Mouse (Mus musculus) megakaryocyte, embryonic 14.5 days (primary cell): ENCODE data around the gene Tlnrd1.

Source experiments
- FLI1 ChIP-seq: IDR thresholded peaks from 2 replicates; pipeline ENCODE4 v1.6.1; 2012; ENCODE audit warnings: low read length, inconsistent platforms, mixed read lengths
- GATA1 ChIP-seq: IDR thresholded peaks from 3 replicates; pipeline ENCODE4 v1.6.1; 2012; ENCODE audit warnings: mixed read lengths, low read length, inconsistent platforms, borderline replicate concordance

DNA sequence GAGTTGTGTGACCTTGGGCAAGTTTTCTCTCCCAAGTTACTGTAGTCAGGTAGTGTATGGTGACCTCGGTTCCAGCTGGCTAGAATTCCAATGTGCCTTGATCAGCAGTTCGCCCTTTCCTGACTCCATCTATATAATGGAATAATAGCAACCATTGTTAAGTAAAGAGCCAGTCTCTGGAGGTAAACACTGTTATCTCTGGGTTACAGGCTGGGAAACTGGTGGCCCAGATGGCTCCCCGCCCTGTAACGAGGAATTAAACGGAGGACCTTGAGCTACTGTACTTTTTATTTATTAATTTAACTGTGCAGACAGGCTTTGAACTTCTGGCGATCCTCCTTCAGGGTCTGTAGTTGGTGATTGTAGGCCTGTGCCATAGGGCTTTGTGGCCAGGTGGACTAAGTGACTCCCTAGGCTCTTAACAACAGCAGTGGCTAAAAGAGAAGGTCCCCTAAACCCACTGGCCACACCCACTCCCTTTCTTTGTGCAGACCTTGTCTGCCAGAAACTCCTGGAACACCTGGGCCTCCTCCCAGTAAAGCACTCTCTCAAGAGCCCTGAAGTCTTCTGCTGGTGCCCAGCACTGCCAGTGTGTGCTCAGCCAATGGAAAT is 922 bp upstream of the Tlnrd1 start:
- TF ChIP-seq GATA1 (no peak), FLI1 (no peak)
